Mouse (Mus musculus) erythroid progenitor cell, adult 5-6 weeks (primary cell): ENCODE measurements around the gene Sgf29. TPM values are rescaled to one million over a fixed set of nuclear protein-coding genes. Genes with fewer than 3 reads are reported as not detected.
"Not testable (repeated sequence)": the region's sequence is repeated elsewhere in the genome, so short reads cannot be mapped to it uniquely, and the experiment has no call there.

Experiments
- ATAC-seq: replicated peaks from 2 replicates; pipeline ENCODE4 v1.8.0; 2016; ENCODE audit warnings: moderate number of reproducible peaks, mild to moderate bottlenecking, moderate TSS enrichment, inconsistent platforms; ENCODE audit not compliant: poor library complexity, low FRiP score, severe bottlenecking
- total RNA-seq, 2 experiments: library from RNA; stranded (forward) in 1 of 2; stranded (reverse) in 1 of 2; fragments of 150-400 nt in 1 of 2; fragments of 186-747, 209-891 nt in 1 of 2; gene quantifications; 2 replicates each; pipeline versions ENCODE4 v1.2.3 to v1.2.4; 2015 to 2017; ENCODE audit warnings: low replicate concordance in 2 of 2

The Sgf29 gene
- total RNA-seq, 2 experiments from 2014 or later: 0.83 to 54.1 TPM

GRCm38 (mm10) chr7:126678545-126679341 is 29.6 kb downstream of the Sgf29 start:
- no peak for ATAC-seq

- ATAC-seq: no peak
Measured at GRCm38 (mm10) chr7:126679683-126680082, 30.6 kb downstream of the Sgf29 start.

- no peak for ATAC-seq
Measured at GRCm38 (mm10) chr7:126681221-126681620, 32.1 kb downstream of the Sgf29 start.

- not testable (repeated sequence) for ATAC-seq
Measured at GRCm38 (mm10) chr7:126688156-126688555, 39.0 kb downstream of the Sgf29 start.

- no peak for ATAC-seq
Measured at GRCm38 (mm10) chr7:126689021-126689420, 39.9 kb downstream of the Sgf29 start.

- no peak for ATAC-seq
Measured at GRCm38 (mm10) chr7:126690737-126691136, 41.6 kb downstream of the Sgf29 start.

- no peak for ATAC-seq
Measured at GRCm38 (mm10) chr7:126691676-126692075, 42.6 kb downstream of the Sgf29 start.

GRCm38 (mm10) chr7:126692426-126692825 is 43.3 kb downstream of the Sgf29 start:
- ATAC-seq: no peak

- no peak for ATAC-seq
Measured at GRCm38 (mm10) chr7:126693256-126693655, 44.1 kb downstream of the Sgf29 start.

- ATAC-seq: no peak
Measured at GRCm38 (mm10) chr7:126693781-126694180, 44.7 kb downstream of the Sgf29 start.

- no peak for ATAC-seq
Measured at GRCm38 (mm10) chr7:126694441-126695051, 45.4 kb downstream of the Sgf29 start.

GRCm38 (mm10) chr7:126695210-126695611 is 46.1 kb downstream of the Sgf29 start, which contains the start of gene Bola2:
Gene Bola2, plus strand, starts transcription at chr7:126695401.
- ATAC-seq: peak; percentile 82

- ATAC-seq: peak; percentile 90
Measured at GRCm38 (mm10) chr7:126695631-126696207, 46.6 kb downstream of the Sgf29 start, which contains the start of gene Slx1b. Gene Slx1b, minus strand, starts transcription at chr7:126695784.

- peak; percentile 21 for ATAC-seq
Measured at GRCm38 (mm10) chr7:126696303-126696702, 47.2 kb downstream of the Sgf29 start.

GRCm38 (mm10) chr7:126696886-126697285 is 47.8 kb downstream of the Sgf29 start:
- no peak for ATAC-seq

GRCm38 (mm10) chr7:126697838-126698237 is 48.7 kb downstream of the Sgf29 start:
- no peak for ATAC-seq

GRCm38 (mm10) chr7:126700063-126701015 is 51.2 kb downstream of the Sgf29 start:
- no peak for ATAC-seq

- peak; percentile 64 for ATAC-seq
Measured at GRCm38 (mm10) chr7:126701070-126701469, 52.0 kb downstream of the Sgf29 start.

GRCm38 (mm10) chr7:126701559-126702357 is 52.6 kb downstream of the Sgf29 start:
- ATAC-seq: no peak
